Mouse (Mus musculus): ENCODE measurements at regions not wholly inside any gene's neighbourhood (a gene's known extent, or its start where the extent isn't known, plus 50 kb on each side); places are given as distances from the start of the nearest gene placed in this dataset.

DNA sequence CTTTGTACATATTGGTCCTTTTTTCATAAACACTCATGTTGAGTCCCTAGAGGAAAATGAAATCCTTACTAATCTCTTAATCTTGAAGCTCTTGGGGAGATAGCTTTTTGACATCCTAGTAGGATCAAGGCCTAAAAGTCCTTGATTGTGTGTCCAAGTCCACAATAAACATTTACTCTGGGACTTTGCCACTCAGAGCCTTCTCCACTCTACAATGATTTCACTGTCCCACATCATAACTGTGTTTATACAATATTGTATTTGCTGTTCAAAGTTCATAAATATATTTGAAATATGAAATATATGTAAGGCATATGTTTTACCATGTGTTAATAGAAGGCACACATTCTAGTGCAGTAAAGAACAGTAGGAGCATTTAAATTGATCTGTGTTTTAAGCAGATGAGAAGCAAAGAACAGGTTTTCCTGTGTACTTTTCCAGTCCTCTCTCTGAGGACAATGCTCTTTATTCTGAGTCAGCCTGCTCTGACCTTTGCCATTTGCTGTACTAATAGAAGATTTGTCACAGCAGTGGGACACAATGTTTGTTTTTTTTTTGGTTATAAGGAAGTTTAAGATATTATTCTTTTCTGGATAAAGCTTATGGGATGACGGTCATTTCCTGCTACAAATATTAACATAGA, 130.7 kb upstream of the Gprin3 start:
- 17% methylated on average over 1 of the region's 1 CpGs for WGBS
- no peak for DNase-seq (ENCODE audit: low read depth, low spot score)

- 44% methylated on average over 2 of the region's 2 CpGs for WGBS
- no peak for DNase-seq (ENCODE audit: low read depth, low spot score)
Measured at GRCm38 (mm10) chr6:59537025-59537424, 110.9 kb upstream of the Gprin3 start.

GRCm38 (mm10) chr6:59524940-59525265, 98.8 kb upstream of the Gprin3 start:
- 46% methylated on average over 1 of the region's 1 CpGs for WGBS
- DNase-seq (ENCODE audit: low read depth, low spot score) = no peak

GRCm38 (mm10) chr6:59524095-59524939, 98.2 kb upstream of the Gprin3 start:
- 54% methylated on average over 1 of the region's 1 CpGs for WGBS
- no peak for DNase-seq (ENCODE audit: low read depth, low spot score)

DNA sequence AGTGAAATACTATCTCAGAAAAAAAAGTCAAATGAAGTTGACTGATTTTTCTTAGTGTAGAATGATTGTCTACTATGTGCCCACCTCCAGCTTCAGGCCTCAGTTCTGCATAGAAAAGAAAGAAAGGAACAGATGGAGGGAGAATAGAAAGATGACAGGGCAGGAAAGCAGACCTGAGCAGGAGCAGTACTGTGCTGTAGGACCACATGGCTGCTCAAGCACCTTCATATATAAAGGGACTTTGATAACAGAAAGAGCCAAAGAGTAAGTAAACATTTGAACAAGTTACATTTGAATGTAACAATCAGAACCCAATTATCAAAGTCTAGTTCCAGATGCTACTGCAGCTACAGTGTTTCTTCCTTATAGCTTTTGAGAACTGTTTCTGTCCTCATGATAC, 96.9 kb upstream of the Gprin3 start:
- no peak for DNase-seq (ENCODE audit: low read depth, low spot score)

GRCm38 (mm10) chr6:59500818-59501217, 74.7 kb upstream of the Gprin3 start:
- no peak for DNase-seq (ENCODE audit: low read depth, low spot score)
- WGBS = 57% methylated on average over 1 of the region's 1 CpGs

DNA sequence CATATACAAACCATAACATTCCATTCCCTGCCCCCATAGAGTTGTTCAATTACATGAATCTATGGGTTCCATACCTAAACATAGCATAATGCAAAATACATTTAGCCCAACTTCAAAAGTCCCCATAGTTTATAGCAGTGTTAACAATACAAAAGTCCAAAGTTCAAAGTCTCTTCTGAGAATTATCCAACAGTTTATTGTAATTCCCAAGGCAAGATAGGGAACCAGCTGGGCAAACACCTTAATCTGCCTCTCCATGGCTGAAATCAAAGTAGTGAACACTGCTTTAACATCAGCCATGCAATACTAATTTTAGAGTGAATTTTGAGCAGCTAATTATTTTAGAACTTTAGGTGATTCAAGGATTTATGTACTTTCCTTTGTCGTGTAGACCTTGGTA, 72.7 kb upstream of the Gprin3 start:
- DNase-seq (ENCODE audit: low read depth, low spot score) = no peak
- WGBS = 20% methylated on average over 1 of the region's 1 CpGs

DNA sequence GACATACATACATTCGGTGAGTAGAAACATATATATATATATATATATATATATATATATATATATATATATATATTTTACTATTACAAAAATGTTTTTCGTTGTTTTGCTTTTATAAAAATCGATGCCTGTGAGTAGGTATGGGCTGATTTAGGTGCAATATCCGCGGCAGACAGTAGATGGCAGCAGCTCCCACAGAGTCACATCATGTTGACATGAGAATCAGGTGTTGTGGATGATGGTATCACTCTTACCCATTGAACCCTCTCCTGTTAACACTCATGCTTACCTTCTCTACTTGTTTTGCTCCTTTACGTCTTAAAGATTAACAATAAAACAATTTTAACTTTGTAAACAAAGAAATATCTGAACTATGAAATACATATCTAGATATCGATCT, 72.0 kb upstream of the Gprin3 start:
- WGBS = 19% methylated on average over 7 of the region's 7 CpGs
- no peak for DNase-seq (ENCODE audit: low read depth, low spot score)

DNA sequence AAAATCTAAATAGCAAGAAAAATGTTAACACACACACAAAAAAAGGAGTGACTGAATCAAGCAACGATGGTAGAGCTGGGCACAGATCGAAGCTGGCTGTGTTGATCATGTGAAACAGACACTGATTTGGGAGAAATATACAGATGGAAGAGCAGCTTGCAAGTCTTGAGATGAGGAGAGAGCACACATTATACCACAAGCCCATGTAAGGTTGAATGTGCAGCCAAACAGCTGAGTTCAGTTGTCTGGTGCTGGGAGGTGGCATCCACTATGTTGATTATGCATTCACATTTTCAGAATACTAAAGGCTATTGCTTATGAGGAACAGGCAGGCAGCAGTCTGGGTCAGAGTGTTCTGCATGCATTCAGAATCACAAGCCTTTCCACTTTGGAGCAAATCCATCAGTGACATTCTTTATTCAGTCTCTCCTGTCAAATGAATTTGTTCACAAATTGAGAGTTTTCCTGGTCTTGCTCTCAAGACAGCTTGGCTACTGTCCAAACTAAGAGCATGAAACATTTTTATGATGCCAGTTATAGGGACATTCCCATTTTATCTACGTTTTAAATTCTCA, 63.0 kb upstream of the Gprin3 start:
- no peak for DNase-seq (ENCODE audit: low read depth, low spot score)
- WGBS = 61% methylated on average over 3 of the region's 3 CpGs

GRCm38 (mm10) chr6:59488386-59488785, 62.3 kb upstream of the Gprin3 start:
- DNase-seq (ENCODE audit: low read depth, low spot score) = no peak
- 66% methylated on average over 1 of the region's 1 CpGs for WGBS

GRCm38 (mm10) chr6:59484004-59484403, 57.9 kb upstream of the Gprin3 start:
- DNase-seq (ENCODE audit: low read depth, low spot score) = no peak
- 83% methylated on average over 3 of the region's 3 CpGs for WGBS

DNA sequence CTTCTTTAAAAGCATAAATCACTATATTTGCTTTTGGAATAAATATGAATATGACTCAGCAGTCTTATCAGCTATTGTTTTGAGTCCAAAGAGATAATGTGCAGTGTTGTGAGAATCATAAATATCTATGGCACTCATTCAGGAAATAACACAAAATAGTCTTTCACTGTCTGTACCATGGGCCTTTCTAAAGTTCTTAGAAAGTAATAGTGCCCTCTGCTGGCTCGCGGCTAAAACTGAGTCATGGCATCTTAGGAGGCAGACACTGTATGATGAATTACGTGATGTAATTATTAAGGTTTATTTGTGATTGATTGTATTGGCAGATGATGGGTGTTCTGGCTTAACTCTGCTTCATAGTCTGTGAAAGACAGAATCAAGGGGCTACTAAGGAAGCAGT, 57.5 kb upstream of the Gprin3 start:
- 10% methylated on average over 3 of the region's 3 CpGs for WGBS
- peak; percentile 38 for DNase-seq (ENCODE audit: low read depth, low spot score)

Measured in large intestine, adult 2 months (tissue).